Mouse (Mus musculus) kidney, embryonic 15.5 days (tissue): Measurements from ENCODE around the gene Abi3. TPM values are rescaled to one million over a fixed set of nuclear protein-coding genes. Genes with fewer than 3 reads are reported as not detected.

ENCODE experiments used
- ATAC-seq: fragments of 200-750 bp; cut with Nextera tagmentation; replicated peaks from 2 replicates; pipeline ENCODE4 v1.8.0; 2017; ENCODE audit warnings: moderate TSS enrichment; ENCODE audit not compliant: low FRiP score
- H3K27ac ChIP-seq: fragments of 300-500 bp; sonication (generic); 2 replicates; pipeline ENCODE4 v1.5.1; 2015; ENCODE audit warnings: mild to moderate bottlenecking, inconsistent platforms
- H3K27me3 ChIP-seq: fragments of 300-500 bp; sonication (generic); 2 replicates; pipeline ENCODE4 v1.6.1; 2015; ENCODE audit warnings: inconsistent platforms
- H3K36me3 ChIP-seq: fragments of 300-500 bp; sonication (generic); 2 replicates; pipeline ENCODE4 v1.6.1; 2015; ENCODE audit warnings: inconsistent platforms
- H3K4me1 ChIP-seq: fragments of 300-500 bp; sonication (generic); 2 replicates; pipeline ENCODE4 v1.6.1; 2015; ENCODE audit warnings: inconsistent platforms
- H3K4me2 ChIP-seq: fragments of 300-500 bp; sonication (generic); 2 replicates; pipeline ENCODE4 v1.6.1; 2015; ENCODE audit warnings: moderate library complexity, mild to moderate bottlenecking, inconsistent platforms
- H3K4me3 ChIP-seq: fragments of 300-500 bp; sonication (generic); replicated peaks from 2 replicates; pipeline ENCODE4 v1.5.1; 2015; ENCODE audit warnings: mild to moderate bottlenecking, inconsistent platforms
- H3K9ac ChIP-seq: fragments of 300-500 bp; sonication (generic); 2 replicates; pipeline ENCODE4 v1.6.1; 2015; ENCODE audit warnings: mild to moderate bottlenecking, inconsistent platforms
- H3K9me3 ChIP-seq: fragments of 300-500 bp; sonication (generic); replicated peaks from 2 replicates; pipeline ENCODE4 v1.6.1; 2016; ENCODE audit warnings: inconsistent platforms
- WGBS: fragments of 180-500 bp; shearing (Covaris S2); methylation state at CpG from one replicate; pipeline ENCODE4 v1.1.7; 2015; ENCODE audit warnings: mixed read lengths; 5-methylcytosine and 5-hydroxymethylcytosine counted together
- polyA plus RNA-seq: library from polyadenylated mRNA; unstranded; fragments of >200 nt; fragmentation: Nextera tagmentation; extraction: Ambion mirVana; gene quantifications from 2 replicates; pipeline ENCODE4 v1.2.1, GENCODE M21; 2015

Gene Abi3
- polyA plus RNA-seq, 1 experiment from 2014 or later: 10.1 TPM

- no peaks in the 10 kb centered on the region for H3K27me3 ChIP-seq
- H3K27ac ChIP-seq: no peak overlapping the region
- 0 out of 2 replicates have a peak, but pooled peaks cover 5% of the 10 kb centered on the region for H3K4me1 ChIP-seq
- 0 out of 2 replicates have a peak, but pooled peaks cover 5% of the 10 kb centered on the region for H3K9me3 ChIP-seq
- no peak overlapping the region for H3K4me2 ChIP-seq
- 67% methylated on average over 5 of the region's 5 CpGs for WGBS
- no peak overlapping the region for H3K4me3 ChIP-seq
- no peak overlapping the region for H3K9ac ChIP-seq
- no peak for ATAC-seq
- H3K36me3 ChIP-seq: no peaks in the 10 kb centered on the region
Observed at GRCm38 (mm10) chr11:95805010-95805409, 37.3 kb downstream of the Abi3 start.

- H3K4me3 ChIP-seq: no peak overlapping the region
- peaks cover 14% of the 10 kb centered on the region for H3K4me1 ChIP-seq
- H3K4me2 ChIP-seq: no peak overlapping the region
- no peaks in the 10 kb centered on the region for H3K36me3 ChIP-seq
- H3K9ac ChIP-seq: no peak overlapping the region
- WGBS: 58% methylated on average over 5 of the region's 5 CpGs
- no peaks in the 10 kb centered on the region for H3K9me3 ChIP-seq
- H3K27ac ChIP-seq: no peak overlapping the region
- no peak for ATAC-seq
- peaks cover 22% of the 10 kb centered on the region for H3K27me3 ChIP-seq
Observed at GRCm38 (mm10) chr11:95795582-95795981, 46.7 kb downstream of the Abi3 start.

GRCm38 (mm10) chr11:95794201-95794600 lies 48.1 kb downstream of the Abi3 start:
- H3K4me2 ChIP-seq: no peak overlapping the region
- H3K4me3 ChIP-seq: no peak overlapping the region
- H3K27me3 ChIP-seq: peaks cover 22% of the 10 kb centered on the region
- no peak overlapping the region for H3K9ac ChIP-seq
- H3K27ac ChIP-seq: no peak overlapping the region
- no peaks in the 10 kb centered on the region for H3K36me3 ChIP-seq
- no peak for ATAC-seq
- H3K4me1 ChIP-seq: peaks cover 14% of the 10 kb centered on the region
- no peaks in the 10 kb centered on the region for H3K9me3 ChIP-seq
- WGBS: 48% methylated on average over 5 of the region's 5 CpGs

- no peak overlapping the region for H3K4me2 ChIP-seq
- H3K27ac ChIP-seq: no peak overlapping the region
- peaks cover 14% of the 10 kb centered on the region for H3K4me1 ChIP-seq
- H3K9me3 ChIP-seq: no peaks in the 10 kb centered on the region
- peaks cover 17% of the 10 kb centered on the region for H3K27me3 ChIP-seq
- H3K9ac ChIP-seq: no peak overlapping the region
- no peaks in the 10 kb centered on the region for H3K36me3 ChIP-seq
- WGBS: 92% methylated on average over 8 of the region's 8 CpGs
- H3K4me3 ChIP-seq: no peak overlapping the region
- ATAC-seq: no peak
Observed at GRCm38 (mm10) chr11:95792950-95793509, 49.2 kb downstream of the Abi3 start.

GRCm38 (mm10) chr11:95791787-95792186 lies 50.5 kb downstream of the Abi3 start:
- 64% methylated on average over 13 of the region's 13 CpGs for WGBS
- no peak overlapping the region for H3K27ac ChIP-seq
- no peak overlapping the region for H3K4me3 ChIP-seq
- ATAC-seq: no peak
- no peaks in the 10 kb centered on the region for H3K36me3 ChIP-seq
- no peaks in the 10 kb centered on the region for H3K9me3 ChIP-seq
- no peak overlapping the region for H3K4me2 ChIP-seq
- H3K9ac ChIP-seq: no peak overlapping the region
- peaks cover 8% of the 10 kb centered on the region; the same call in 1 of the 2 replicates for H3K27me3 ChIP-seq
- peaks cover 16% of the 10 kb centered on the region for H3K4me1 ChIP-seq

GRCm38 (mm10) chr11:95789451-95789891 lies 52.8 kb downstream of the Abi3 start:
- Histone ChIP-seq H3K4me1 (peaks cover 9% of the 10 kb centered on the region), H3K9me3 (no peaks in the 10 kb centered on the region), H3K4me2 (no peak overlapping the region), H3K27me3 (no peaks in the 10 kb centered on the region), H3K4me3 (no peak overlapping the region), H3K36me3 (no peaks in the 10 kb centered on the region), H3K27ac (no peak overlapping the region), H3K9ac (no peak overlapping the region)
- no peak for ATAC-seq
- 72% methylated on average over 8 of the region's 8 CpGs for WGBS

- 0 out of 2 replicates have a peak, but pooled peaks have one; percentile 12 for ATAC-seq
- 73% methylated on average over 6 of the region's 6 CpGs for WGBS
Observed at GRCm38 (mm10) chr11:95786511-95786910, 55.8 kb downstream of the Abi3 start.

GRCm38 (mm10) chr11:95785675-95786074 lies 56.6 kb downstream of the Abi3 start:
- Histone ChIP-seq H3K27ac (no peak overlapping the region), H3K36me3 (no peaks in the 10 kb centered on the region), H3K9ac (no peak overlapping the region), H3K27me3 (no peaks in the 10 kb centered on the region), H3K4me1 (peaks cover 6% of the 10 kb centered on the region; the same call in 1 of the 2 replicates), H3K9me3 (no peaks in the 10 kb centered on the region), H3K4me3 (no peak overlapping the region), H3K4me2 (no peak overlapping the region)
- WGBS: 95% methylated on average over 4 of the region's 4 CpGs
- ATAC-seq: no peak

More at GRCm38 (mm10) chr11:95786511-95786910, 55.8 kb downstream of the Abi3 start:
- Histone ChIP-seq H3K27me3 (no peaks in the 10 kb centered on the region), H3K4me1 (peaks cover 6% of the 10 kb centered on the region; the same call in 1 of the 2 replicates), H3K36me3 (no peaks in the 10 kb centered on the region), H3K4me2 (no peak overlapping the region), H3K4me3 (no peak overlapping the region), H3K9me3 (no peaks in the 10 kb centered on the region), H3K9ac (no peak overlapping the region), H3K27ac (no peak overlapping the region)

GRCm38 (mm10) chr11:95783958-95784357 lies 58.3 kb downstream of the Abi3 start:
- H3K9me3 ChIP-seq: no peaks in the 10 kb centered on the region

GRCm38 (mm10) chr11:95783457-95783856 lies 58.8 kb downstream of the Abi3 start:
- Histone ChIP-seq H3K4me2 (no peak overlapping the region), H3K36me3 (no peaks in the 10 kb centered on the region), H3K9ac (no peak overlapping the region), H3K4me1 (peaks cover 6% of the 10 kb centered on the region; the same call in 1 of the 2 replicates), H3K27me3 (no peaks in the 10 kb centered on the region), H3K27ac (no peak overlapping the region), H3K9me3 (no peaks in the 10 kb centered on the region), H3K4me3 (no peak overlapping the region)
- WGBS: 82% methylated on average over 4 of the region's 4 CpGs
- ATAC-seq: no peak

More at GRCm38 (mm10) chr11:95783958-95784357, 58.3 kb downstream of the Abi3 start:
- Histone ChIP-seq H3K27ac (no peak overlapping the region), H3K36me3 (no peaks in the 10 kb centered on the region), H3K27me3 (no peaks in the 10 kb centered on the region), H3K4me3 (no peak overlapping the region), H3K4me1 (peaks cover 6% of the 10 kb centered on the region; the same call in 1 of the 2 replicates), H3K4me2 (no peak overlapping the region), H3K9ac (no peak overlapping the region)
- no peak for ATAC-seq
- WGBS: 87% methylated on average over 9 of the region's 9 CpGs

- Histone ChIP-seq H3K36me3 (no peaks in the 10 kb centered on the region), H3K4me3 (no peak overlapping the region), H3K4me1 (no peaks in the 10 kb centered on the region), H3K27ac (no peak overlapping the region), H3K9ac (no peak overlapping the region), H3K27me3 (no peaks in the 10 kb centered on the region), H3K4me2 (no peak overlapping the region), H3K9me3 (no peaks in the 10 kb centered on the region)
- ATAC-seq: no peak
- 72% methylated on average over 11 of the region's 11 CpGs for WGBS
Observed at GRCm38 (mm10) chr11:95781557-95781956, 60.7 kb downstream of the Abi3 start.

GRCm38 (mm10) chr11:95780480-95780879 lies 61.8 kb downstream of the Abi3 start:
- ATAC-seq: no peak
- WGBS: 88% methylated on average over 8 of the region's 8 CpGs

More at GRCm38 (mm10) chr11:95780480-95780879, 61.8 kb downstream of the Abi3 start:
- Histone ChIP-seq H3K4me2 (no peak overlapping the region), H3K36me3 (peaks cover 6% of the 10 kb centered on the region; the same call in 1 of the 2 replicates), H3K9ac (no peak overlapping the region), H3K27me3 (no peaks in the 10 kb centered on the region), H3K4me1 (no peaks in the 10 kb centered on the region), H3K27ac (no peak overlapping the region), H3K4me3 (no peak overlapping the region), H3K9me3 (no peaks in the 10 kb centered on the region)
